Mouse (Mus musculus) small intestine, adult 2 months (tissue): Measurements from ENCODE around the gene Cflar.
"Not testable (repeated sequence)": the region's sequence is repeated elsewhere in the genome, so short reads cannot be mapped to it uniquely, and the experiment has no call there.

Experiments
- CTCF ChIP-seq: fragments of 200-500 bp; IDR thresholded peaks from 2 replicates; pipeline ENCODE4 v1.5.1; 2012; ENCODE audit warnings: low read depth, mild to moderate bottlenecking, control low read depth, inconsistent platforms, low read length, moderate library complexity, mixed read lengths; ENCODE audit not compliant: insufficient replicate concordance, insufficient read length; ENCODE audit errors: extremely low read depth
- POLR2A ChIP-seq: fragments of 200-500 bp; IDR thresholded peaks from 2 replicates; pipeline ENCODE4 v1.6.1; 2012; ENCODE audit warnings: low read depth, mild to moderate bottlenecking, control low read depth, inconsistent platforms, low read length, moderate library complexity

- TF ChIP-seq CTCF, POLR2A: not testable (repeated sequence)
Observed at GRCm38 (mm10) chr1:58663365-58663764, 47.9 kb upstream of the Cflar start.
